ENCODE assay signal across 8 mouse cellular contexts in genomic region chr7:70624727-70625642, GRCm38 (mm10).
DNase-seq lines count a peak whose midpoint lies in the region; ATAC-seq and TF ChIP-seq lines count a peak whose summit lies in the region.

No protein-coding gene starts in this region.

- 6% methylated on average over 30 of the region's 30 CpGs for WGBS in cerebellum, adult 2 months
- 1% methylated on average over 30 of the region's 30 CpGs for WGBS in hindbrain, embryonic 14.5 days
- WGBS in midbrain, embryonic 16.5 days, result under 1% methylated on average over 30 of the region's 30 CpGs

- TF ChIP-seq CTCF in ES-Bruce4 (IDR thresholded peaks at IDR 0.05; ENCODE audit: low read depth, low read length), result no peak
- no peak for TF ChIP-seq CTCF in cerebellum, adult 2 months (IDR thresholded peaks at IDR 0.05; ENCODE audit: borderline replicate concordance, insufficient read depth, low read depth, low read length)

- peak; percentile 53 to 54 for DNase-seq in cerebellum, adult 2 months
- peak; percentile 39 for DNase-seq in gastrocnemius, adult 18-20 months (ENCODE audit: low spot score)
- DNase-seq in hindbrain, embryonic 14.5 days (ENCODE audit: low spot score), result peak; percentile 75
- DNase-seq in liver, result peak; percentile 29
- peak; percentile 71 for DNase-seq in urinary bladder, postnatal 14 days (ENCODE audit: low spot score)
- no peak for DNase-seq in thymus, postnatal 14 days

- no peaks in the 10 kb centered on the region for H3K27me3 ChIP-seq in ES-Bruce4 (ENCODE audit: control insufficient read depth, insufficient read depth, low read length, poor library complexity, severe bottlenecking)
- H3K27me3 ChIP-seq in cerebellum, adult 2 months (ENCODE audit: control insufficient read depth, insufficient read depth, low read length), result no peaks in the 10 kb centered on the region
- no peaks in the 10 kb centered on the region; the same call in 1 of the 2 replicates for H3K27me3 ChIP-seq in hindbrain, embryonic 14.5 days (ENCODE audit: control insufficient read depth, insufficient read depth, low read length)
- H3K27me3 ChIP-seq in midbrain, embryonic 16.5 days (ENCODE audit: control insufficient read depth, insufficient read depth, low read depth, low read length), result peaks cover 5% of the 10 kb centered on the region; the same call in 1 of the 2 replicates

- peak overlapping the region; percentile 52 for H3K4me2 ChIP-seq in hindbrain, embryonic 14.5 days (replicated peaks)
- H3K4me2 ChIP-seq in midbrain, embryonic 16.5 days (ENCODE audit: low read length), result peak overlapping the region; percentile 64

- H3K9me3 ChIP-seq in ES-Bruce4 (replicated peaks; ENCODE audit: control insufficient read depth, insufficient read depth, low read length, poor library complexity, severe bottlenecking), result no peaks in the 10 kb centered on the region
- no peaks in the 10 kb centered on the region for H3K9me3 ChIP-seq in hindbrain, embryonic 14.5 days (ENCODE audit: control insufficient read depth, low read length)
- no peaks in the 10 kb centered on the region for H3K9me3 ChIP-seq in midbrain, embryonic 16.5 days (replicated peaks; ENCODE audit: control insufficient read depth, low read length, poor library complexity, severe bottlenecking)

- ATAC-seq in hindbrain, embryonic 14.5 days (ENCODE audit: low FRiP score), result peak; percentile 79; the same call in 1 of the 2 replicates
- peak; percentile 90 for ATAC-seq in midbrain, embryonic 16.5 days

- no peak for TF ChIP-seq POLR2A in ES-Bruce4 (IDR thresholded peaks at IDR 0.05; ENCODE audit: insufficient read depth, low read length)
- no peak for TF ChIP-seq POLR2A in cerebellum, adult 2 months (IDR thresholded peaks at IDR 0.05; ENCODE audit: borderline replicate concordance, insufficient read depth, low read length)

- H3K36me3 ChIP-seq in ES-Bruce4 (ENCODE audit: control insufficient read depth, insufficient read depth, low read length, poor library complexity, severe bottlenecking), result no peaks in the 10 kb centered on the region
- H3K36me3 ChIP-seq in hindbrain, embryonic 14.5 days (replicated peaks; ENCODE audit: control insufficient read depth, insufficient read depth), result no peaks in the 10 kb centered on the region
- H3K36me3 ChIP-seq in midbrain, embryonic 16.5 days (ENCODE audit: control insufficient read depth, insufficient read depth, low read length), result no peaks in the 10 kb centered on the region

- H3K9ac ChIP-seq in ES-Bruce4 (ENCODE audit: low read depth, poor library complexity, severe bottlenecking), result no peak overlapping the region
- H3K9ac ChIP-seq in hindbrain, embryonic 14.5 days, result peak overlapping the region; percentile 18
- no peak overlapping the region for H3K9ac ChIP-seq in midbrain, embryonic 16.5 days (ENCODE audit: low read depth, low read length)

- H3K4me3 ChIP-seq in ES-Bruce4 (ENCODE audit: low read depth, low read length), result peak overlapping the region; percentile 18; the same call in 1 of the 2 replicates
- H3K4me3 ChIP-seq in cerebellum, adult 2 months (replicated peaks; ENCODE audit: insufficient read depth, low read depth, low read length), result peak overlapping the region; percentile 11
- peak overlapping the region; percentile 22 for H3K4me3 ChIP-seq in hindbrain, embryonic 14.5 days (replicated peaks; ENCODE audit: low read length)
- peak overlapping the region; percentile 26 for H3K4me3 ChIP-seq in midbrain, embryonic 16.5 days (ENCODE audit: low read depth, low read length)

- H3K4me1 ChIP-seq in ES-Bruce4 (ENCODE audit: control insufficient read depth, insufficient read depth, low read length), result no peaks in the 10 kb centered on the region
- no peaks in the 10 kb centered on the region for H3K4me1 ChIP-seq in cerebellum, adult 2 months (ENCODE audit: control insufficient read depth, insufficient read depth, low read length)
- H3K4me1 ChIP-seq in hindbrain, embryonic 14.5 days (replicated peaks; ENCODE audit: control insufficient read depth, insufficient read depth, low read length), result peaks cover 25% of the 10 kb centered on the region
- H3K4me1 ChIP-seq in midbrain, embryonic 16.5 days (ENCODE audit: control insufficient read depth, insufficient read depth, low read length), result peaks cover 16% of the 10 kb centered on the region

- no peak for TF ChIP-seq EP300 in ES-Bruce4 (IDR thresholded peaks at IDR 0.05; ENCODE audit: insufficient read depth, low read depth, low read length)

- no peak overlapping the region for H3K27ac ChIP-seq in ES-Bruce4 (ENCODE audit: insufficient read depth, low read length)
- no peak overlapping the region for H3K27ac ChIP-seq in cerebellum, adult 2 months (ENCODE audit: insufficient read depth, low read length)
- 0 out of 2 replicates have a peak overlapping the region, but pooled peaks have one; percentile 26 for H3K27ac ChIP-seq in hindbrain, embryonic 14.5 days
- no peak overlapping the region for H3K27ac ChIP-seq in midbrain, embryonic 16.5 days (ENCODE audit: low read length)
